Mouse (Mus musculus) midbrain, embryonic 14.5 days (tissue): ENCODE measurements around the gene Polr2b. TPM values are rescaled to one million over a fixed set of nuclear protein-coding genes. Genes with fewer than 3 reads are reported as not detected.
A peak's percentile ranks its signal among the peaks of the same experiment; 100 is the strongest.

Source experiments
- ATAC-seq: fragments of 200-750 bp; cut with Nextera tagmentation; 2 replicates; pipeline ENCODE4 v1.8.0; 2017; ENCODE audit warnings: moderate number of reproducible peaks, moderate library complexity; ENCODE audit not compliant: low FRiP score, low TSS enrichment
- DNase-seq: peaks from one replicate; pipeline ENCODE4 v3.0.0-alpha.2; 2015
- H3K27ac ChIP-seq: fragments of 300-500 bp; sonication (generic); replicated peaks from 2 replicates; pipeline ENCODE4 v1.5.1; 2014; ENCODE audit warnings: mild to moderate bottlenecking, low read depth, low read length, moderate library complexity
- H3K27me3 ChIP-seq: fragments of 300-500 bp; sonication (generic); 2 replicates; pipeline ENCODE4 v1.6.1; 2014; ENCODE audit warnings: low read length, control low read depth, mixed read lengths; ENCODE audit not compliant: control insufficient read depth, insufficient read depth
- H3K36me3 ChIP-seq: fragments of 300-500 bp; sonication (generic); 2 replicates; pipeline ENCODE4 v1.6.1; 2014; ENCODE audit warnings: low read length, control low read depth; ENCODE audit not compliant: control insufficient read depth, insufficient read depth
- H3K4me1 ChIP-seq: fragments of 300-500 bp; sonication (generic); 2 replicates; pipeline ENCODE4 v1.6.1; 2014; ENCODE audit warnings: mild to moderate bottlenecking, antibody characterized with exemption, low read length, control low read depth; ENCODE audit not compliant: control insufficient read depth, insufficient read depth
- H3K4me2 ChIP-seq: fragments of 300-500 bp; sonication (generic); 2 replicates; pipeline ENCODE4 v1.6.1; 2014; ENCODE audit warnings: mild to moderate bottlenecking, low read length, moderate library complexity
- H3K4me3 ChIP-seq: fragments of 300-500 bp; sonication (generic); replicated peaks from 2 replicates; pipeline ENCODE4 v1.5.1; 2014; ENCODE audit warnings: low read depth, low read length
- H3K9ac ChIP-seq: fragments of 300-500 bp; sonication (generic); replicated peaks from 2 replicates; pipeline ENCODE4 v1.6.1; 2014; ENCODE audit warnings: mild to moderate bottlenecking, low read length, moderate library complexity
- H3K9me3 ChIP-seq: fragments of 300-500 bp; sonication (generic); 2 replicates; pipeline ENCODE4 v1.6.1; 2016; ENCODE audit warnings: low read length, control low read depth, mixed read lengths; ENCODE audit not compliant: control insufficient read depth
- WGBS: fragments of 180-500 bp; shearing (Covaris S2); extraction: QIAGEN DNeasy Blood & Tissue Kit; methylation state at CpG from one replicate; pipeline ENCODE4 v1.1.7; 2014; 5-methylcytosine and 5-hydroxymethylcytosine counted together
- polyA plus RNA-seq: library from polyadenylated mRNA; unstranded; fragments of >200 nt; fragmentation: Nextera tagmentation; extraction: Ambion mirVana; gene quantifications from 2 replicates; pipeline ENCODE4 v1.2.1, GENCODE M21; 2014

Gene Polr2b
- polyA plus RNA-seq: 59.2 and 77.2 TPM in 2 replicates

DNA sequence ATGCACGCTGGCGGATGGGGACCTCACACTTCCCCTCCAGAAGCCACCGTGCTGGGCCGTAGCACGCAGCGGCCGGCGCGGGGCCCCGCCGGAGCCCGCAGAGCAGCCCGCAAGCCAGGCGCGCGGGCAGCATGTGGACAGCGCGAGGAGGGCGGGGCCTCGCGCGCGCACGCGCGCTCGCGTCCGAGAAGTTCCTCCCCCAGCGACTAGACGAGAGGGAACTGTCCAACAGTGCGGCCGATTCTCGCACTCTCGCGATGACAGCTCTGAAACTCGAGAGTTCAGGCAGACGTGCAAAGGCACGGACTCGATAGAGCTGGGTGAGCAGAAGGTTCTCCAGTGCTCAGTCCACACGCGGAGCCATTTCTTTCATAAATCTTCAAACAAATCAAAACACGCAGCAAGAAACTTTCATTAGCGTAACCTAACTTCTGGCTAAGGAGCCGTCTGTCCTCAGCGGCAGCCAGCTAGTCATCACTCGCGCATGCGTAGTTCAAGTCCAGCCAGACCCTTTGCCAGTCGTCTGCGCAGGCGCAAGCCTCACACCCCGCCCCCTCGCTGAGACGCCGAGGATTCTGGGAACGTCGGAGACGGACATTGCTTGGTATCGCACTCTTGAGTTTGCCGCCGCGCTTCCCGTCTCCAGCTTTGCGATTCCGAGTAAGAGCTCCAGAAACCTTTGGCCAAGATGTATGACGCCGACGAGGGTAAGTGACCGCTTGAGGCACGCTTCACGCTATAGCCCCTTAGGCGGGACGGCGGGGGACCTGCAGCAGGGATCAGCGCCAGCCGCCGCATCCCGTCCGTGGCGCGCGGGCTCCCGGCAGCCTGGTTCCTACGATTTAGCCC lies at the start of gene Polr2b, which contains the start of gene Noa1:
TSS of gene Polr2b (plus strand) at position 224 of the 849 bp plus-strand sequence.
TSS of gene Noa1 (minus strand) at position 161 of the 849 bp plus-strand sequence.
- WGBS: under 1% methylated on average over 85 of the region's 85 CpGs
- ATAC-seq: peak; percentile 96
- peak; percentile 99 for DNase-seq
- peak within 1 kb of the TSS; percentile 95 for H3K4me2 ChIP-seq
- H3K36me3 ChIP-seq: peaks cover 27% of the 10 kb centered on the region
- H3K9ac ChIP-seq: peak within 1 kb of the TSS; percentile 67
- H3K27me3 ChIP-seq: no peaks in the 10 kb centered on the region
- H3K4me3 ChIP-seq: peak within 1 kb of the TSS; percentile 87
- peak within 1 kb of the TSS; percentile 87 for H3K27ac ChIP-seq
- peaks cover 21% of the 10 kb centered on the region for H3K4me1 ChIP-seq
- no peaks in the 10 kb centered on the region for H3K9me3 ChIP-seq

DNA sequence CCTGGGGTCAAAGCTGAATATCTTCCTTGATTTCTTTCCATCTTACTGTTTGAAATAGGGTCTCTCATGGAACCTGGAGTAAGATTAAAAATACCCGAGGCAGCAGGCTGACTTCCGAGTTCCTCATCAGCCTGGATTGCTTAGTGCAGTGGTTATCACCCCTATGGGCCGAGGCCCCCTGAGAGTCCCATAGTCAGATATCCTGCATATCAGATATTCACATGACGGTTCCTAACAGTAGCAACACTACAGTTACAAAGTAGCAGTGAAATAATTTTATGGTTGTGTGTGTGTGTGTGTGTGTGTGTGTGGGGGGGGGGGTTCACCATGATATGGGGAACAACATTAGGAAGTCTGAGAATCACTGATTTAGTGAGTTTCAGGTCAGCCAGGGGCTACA lies 48.8 kb upstream of the Polr2b start:
- H3K27me3 ChIP-seq: no peaks in the 10 kb centered on the region
- H3K27ac ChIP-seq: no peak overlapping the region
- DNase-seq (no peak), ATAC-seq (no peak)
- H3K4me2 ChIP-seq: no peak overlapping the region
- H3K36me3 ChIP-seq: no peaks in the 10 kb centered on the region
- H3K4me3 ChIP-seq: no peak overlapping the region
- H3K9me3 ChIP-seq: no peaks in the 10 kb centered on the region
- H3K4me1 ChIP-seq: peaks cover 9% of the 10 kb centered on the region; the same call in 1 of the 2 replicates
- no peak overlapping the region for H3K9ac ChIP-seq
- 72% methylated on average over 4 of the region's 4 CpGs for WGBS

DNA sequence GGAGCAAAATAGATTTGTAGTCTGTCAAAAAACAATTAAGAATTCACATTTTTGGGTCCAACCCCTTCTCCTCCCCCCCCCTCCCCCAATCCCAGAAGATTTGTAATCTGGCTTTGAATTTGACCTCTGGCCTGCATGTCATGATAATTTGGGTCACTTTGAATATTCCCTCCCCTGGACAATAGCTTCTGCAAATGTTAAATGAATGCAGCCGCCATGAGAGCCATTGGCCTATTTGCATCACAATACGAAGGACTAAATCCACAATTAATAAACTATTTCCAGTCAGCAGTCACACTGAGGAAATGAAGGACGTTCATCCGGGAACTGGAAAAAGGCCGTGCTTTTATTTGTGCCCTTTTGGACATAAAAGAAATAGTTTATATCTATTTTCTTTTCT lies 47.8 kb upstream of the Polr2b start:
- DNase-seq (peak; percentile 35), ATAC-seq (no peak)
- Histone ChIP-seq H3K9ac (no peak overlapping the region), H3K27me3 (no peaks in the 10 kb centered on the region), H3K36me3 (no peaks in the 10 kb centered on the region), H3K9me3 (no peaks in the 10 kb centered on the region), H3K4me1 (peaks cover 13% of the 10 kb centered on the region; the same call in 1 of the 2 replicates), H3K4me3 (no peak overlapping the region), H3K27ac (no peak overlapping the region), H3K4me2 (no peak overlapping the region)
- WGBS: 8% methylated on average over 5 of the region's 5 CpGs

DNA sequence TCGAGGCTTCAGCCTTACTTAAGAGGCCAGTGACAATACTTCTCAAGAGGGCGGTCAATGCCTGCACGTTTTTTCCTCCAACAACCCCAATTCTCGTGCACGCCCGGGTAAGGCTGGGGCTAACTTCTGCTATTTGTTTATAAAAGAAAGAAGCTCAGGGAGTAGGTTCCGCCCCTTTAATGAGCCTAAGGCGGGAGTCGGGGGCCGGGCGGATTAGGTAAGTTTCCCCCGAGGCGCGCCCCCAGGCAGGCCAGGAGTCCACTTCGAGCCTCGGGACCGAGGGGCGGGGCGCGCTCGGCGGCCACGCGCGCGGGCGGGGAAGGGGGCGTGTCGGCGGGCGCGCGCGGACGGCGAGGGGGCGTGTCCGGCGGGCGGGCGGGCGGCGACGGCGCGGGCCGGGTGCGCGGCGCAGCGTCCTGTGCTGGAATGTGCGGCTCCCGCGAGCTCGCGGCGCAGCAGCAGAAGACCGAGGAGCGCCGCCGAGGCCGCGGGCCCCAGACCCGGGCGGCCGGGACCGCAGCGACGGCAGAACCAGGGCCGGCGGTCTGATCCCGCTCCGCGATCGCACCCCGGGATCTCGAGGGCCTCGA lies 44.8 kb upstream of the Polr2b start, which contains the start of gene Rest:
TSS of gene Rest (plus strand) at position 411 of the 590 bp plus-strand sequence.
- H3K4me3 ChIP-seq: peak within 1 kb of the TSS; percentile 87
- H3K9me3 ChIP-seq: no peaks in the 10 kb centered on the region
- peak within 1 kb of the TSS; percentile 71 for H3K9ac ChIP-seq
- WGBS: under 1% methylated on average over 52 of the region's 78 CpGs
- peaks cover 14% of the 10 kb centered on the region; the same call in 1 of the 2 replicates for H3K4me1 ChIP-seq
- ATAC-seq (peak; percentile 83), DNase-seq (peak; percentile 85)
- H3K27ac ChIP-seq: peak within 1 kb of the TSS; percentile 71
- peak within 1 kb of the TSS; percentile 75 for H3K4me2 ChIP-seq
- 0 out of 2 replicates have a peak, but pooled peaks cover 6% of the 10 kb centered on the region for H3K36me3 ChIP-seq
- no peaks in the 10 kb centered on the region for H3K27me3 ChIP-seq

DNA sequence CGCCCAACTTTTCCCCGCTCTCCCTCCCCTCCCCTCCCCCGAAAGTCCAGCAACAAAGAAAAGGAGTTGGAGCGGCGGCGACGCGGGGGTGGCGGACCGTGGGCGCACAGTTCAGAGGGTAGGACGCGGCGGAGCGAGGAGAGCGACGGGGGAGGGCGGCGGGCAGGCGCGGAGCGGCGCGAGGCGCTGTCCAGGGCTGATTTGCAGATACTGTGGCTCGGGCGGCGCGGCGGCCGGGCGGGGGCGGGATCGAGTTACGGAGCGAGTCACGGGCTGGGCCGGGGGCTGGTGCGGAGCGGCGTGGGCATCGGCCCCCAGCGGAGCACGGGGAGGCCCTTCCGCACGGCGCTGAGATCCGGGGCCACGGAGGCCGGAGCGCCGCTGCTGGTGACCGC lies 44.3 kb upstream of the Polr2b start:
- peak; percentile 78 for ATAC-seq
- peak overlapping the region; percentile 87 for H3K4me3 ChIP-seq
- under 1% methylated on average over 53 of the region's 53 CpGs for WGBS

DNA sequence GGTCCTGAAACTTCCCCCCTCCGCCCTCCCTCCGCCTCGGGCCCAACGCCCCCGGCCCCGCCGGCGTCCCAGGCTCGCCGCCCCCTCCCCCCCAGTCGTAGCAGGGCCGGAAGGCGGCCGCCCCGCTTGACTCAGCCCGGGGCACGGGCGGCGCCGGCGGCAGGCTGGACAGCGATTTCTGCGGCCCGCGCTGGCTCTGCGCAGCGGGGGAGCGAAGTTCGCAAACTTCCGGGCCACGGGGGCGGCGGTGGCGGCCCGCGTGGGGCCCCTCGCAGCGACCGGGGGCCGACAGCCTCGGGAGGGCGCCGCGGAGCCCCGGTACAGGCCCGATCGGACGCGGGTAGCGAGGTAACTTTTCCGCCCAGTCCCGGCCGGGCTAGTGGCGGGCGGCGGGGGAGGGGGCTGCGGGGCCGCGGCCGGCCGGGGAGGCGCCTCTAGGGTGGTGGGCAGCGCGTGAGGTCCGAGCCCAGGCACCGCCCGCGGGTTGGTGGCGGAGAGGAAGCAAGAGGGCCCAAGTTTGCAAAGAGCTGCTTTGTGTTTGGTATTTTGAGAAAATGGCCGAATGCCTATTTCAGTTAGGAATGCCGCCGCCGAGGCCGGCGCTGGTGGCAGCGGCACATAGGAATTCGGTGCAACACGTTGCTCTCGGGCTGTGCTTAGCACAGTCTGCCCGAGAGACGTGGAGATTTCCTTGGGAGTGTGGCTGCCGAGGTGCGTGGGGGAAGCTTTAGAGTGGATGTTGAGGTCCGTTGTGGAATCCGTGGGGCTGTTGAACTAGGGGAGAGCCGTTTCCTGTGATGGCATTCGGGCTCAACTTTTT lies 43.7 kb upstream of the Polr2b start:
- H3K36me3 ChIP-seq: 0 out of 2 replicates have a peak, but pooled peaks cover 9% of the 10 kb centered on the region
- no peaks in the 10 kb centered on the region for H3K9me3 ChIP-seq
- H3K4me3 ChIP-seq: peak overlapping the region; percentile 87
- DNase-seq: peak; percentile 78
- peak overlapping the region; percentile 71 for H3K9ac ChIP-seq
- H3K27me3 ChIP-seq: no peaks in the 10 kb centered on the region
- ATAC-seq: peak; percentile 49
- peak overlapping the region; percentile 71 for H3K27ac ChIP-seq
- H3K4me2 ChIP-seq: peak overlapping the region; percentile 75
- peaks cover 14% of the 10 kb centered on the region; the same call in 1 of the 2 replicates for H3K4me1 ChIP-seq
- WGBS: under 1% methylated on average over 83 of the region's 87 CpGs

More for the DNA sequence above, 44.3 kb upstream of the Polr2b start:
- 0 out of 2 replicates have a peak, but pooled peaks cover 6% of the 10 kb centered on the region for H3K36me3 ChIP-seq
- H3K9me3 ChIP-seq: no peaks in the 10 kb centered on the region
- peak overlapping the region; percentile 75 for H3K4me2 ChIP-seq
- H3K27me3 ChIP-seq: no peaks in the 10 kb centered on the region
- DNase-seq: peak; percentile 71
- peaks cover 14% of the 10 kb centered on the region; the same call in 1 of the 2 replicates for H3K4me1 ChIP-seq
- peak overlapping the region; percentile 71 for H3K27ac ChIP-seq
- peak overlapping the region; percentile 71 for H3K9ac ChIP-seq

DNA sequence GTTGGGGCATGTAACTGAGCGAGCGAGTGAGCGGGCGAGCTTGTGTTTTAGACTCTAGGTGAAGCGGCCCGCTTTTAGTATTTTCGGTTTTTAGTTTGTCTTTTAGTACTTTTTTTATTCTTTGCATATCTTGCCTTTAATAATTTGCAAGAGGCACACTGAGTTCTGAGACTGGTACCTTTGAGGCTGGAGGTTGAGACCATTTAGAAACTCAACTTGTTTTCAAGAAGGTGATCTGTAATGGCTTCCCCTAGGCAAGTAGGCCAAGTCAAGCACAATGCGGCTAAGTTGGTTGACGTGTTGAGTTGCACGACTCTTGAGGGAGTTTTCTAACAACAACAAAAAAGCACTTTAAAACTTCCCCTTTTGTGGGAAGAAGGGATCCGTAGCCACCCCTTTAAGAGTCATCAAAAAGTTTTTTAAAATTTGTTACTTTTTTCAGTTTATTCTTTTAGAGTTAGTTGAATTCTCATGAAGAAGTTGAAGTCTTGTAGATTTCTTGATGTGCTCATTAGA lies 43.0 kb upstream of the Polr2b start:
- Histone ChIP-seq H3K9me3 (no peaks in the 10 kb centered on the region), H3K4me1 (peaks cover 9% of the 10 kb centered on the region; the same call in 1 of the 2 replicates), H3K9ac (peak overlapping the region; percentile 71), H3K27me3 (no peaks in the 10 kb centered on the region), H3K36me3 (0 out of 2 replicates have a peak, but pooled peaks cover 9% of the 10 kb centered on the region), H3K27ac (peak overlapping the region; percentile 71; the same call in 1 of the 2 replicates), H3K4me2 (peak overlapping the region; percentile 75), H3K4me3 (peak overlapping the region; percentile 87)
- ATAC-seq: no peak
- 2% methylated on average over 11 of the region's 11 CpGs for WGBS
- DNase-seq: peak; percentile 40

DNA sequence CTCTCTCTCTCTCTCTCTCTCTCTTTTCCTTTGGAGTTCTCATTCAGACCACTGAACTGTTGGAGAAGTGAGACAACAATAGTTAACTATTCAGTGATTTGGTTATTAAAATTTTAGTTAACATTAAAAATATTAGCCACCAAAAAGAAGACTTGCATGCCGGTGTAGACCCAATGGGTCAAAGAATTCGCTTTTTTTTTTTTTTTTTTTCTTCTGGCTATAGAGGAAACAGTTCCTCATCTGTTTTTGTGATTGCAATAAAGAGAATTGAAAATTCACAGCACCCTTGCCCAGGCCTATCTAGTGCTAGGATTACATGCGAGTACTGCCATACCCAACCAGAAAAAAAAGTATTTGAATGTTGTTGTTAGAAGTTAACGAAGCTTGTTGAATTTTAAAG lies 42.5 kb upstream of the Polr2b start:
- Histone ChIP-seq H3K4me1 (peaks cover 5% of the 10 kb centered on the region; the same call in 1 of the 2 replicates), H3K27ac (no peak overlapping the region), H3K27me3 (no peaks in the 10 kb centered on the region), H3K4me3 (peak overlapping the region; percentile 87), H3K36me3 (0 out of 2 replicates have a peak, but pooled peaks cover 9% of the 10 kb centered on the region), H3K4me2 (peak overlapping the region; percentile 75), H3K9ac (no peak overlapping the region), H3K9me3 (no peaks in the 10 kb centered on the region)
- ATAC-seq: no peak
- WGBS: 79% methylated on average over 4 of the region's 4 CpGs
- DNase-seq: no peak
